Mouse (Mus musculus) intestine, embryonic 15.5 days (tissue): Measurements from ENCODE around the gene Col5a1. TPM values are rescaled to one million over a fixed set of nuclear protein-coding genes. Genes with fewer than 3 reads are reported as not detected.

Experiments used
- ATAC-seq: fragments of 200-750 bp; cut with Nextera tagmentation; 2 replicates; pipeline ENCODE4 v1.8.0; 2017; ENCODE audit warnings: moderate TSS enrichment, moderate library complexity
- H3K27ac ChIP-seq: fragments of 300-500 bp; sonication (generic); 2 replicates; pipeline ENCODE4 v1.5.1; 2015; ENCODE audit warnings: mild to moderate bottlenecking, inconsistent platforms
- H3K27me3 ChIP-seq: fragments of 300-500 bp; sonication (generic); replicated peaks from 2 replicates; pipeline ENCODE4 v1.6.1; 2015; ENCODE audit warnings: inconsistent platforms
- H3K36me3 ChIP-seq: fragments of 300-500 bp; sonication (generic); 2 replicates; pipeline ENCODE4 v1.6.1; 2015; ENCODE audit warnings: inconsistent platforms
- H3K4me1 ChIP-seq: fragments of 300-500 bp; sonication (generic); replicated peaks from 2 replicates; pipeline ENCODE4 v1.6.1; 2015; ENCODE audit warnings: inconsistent platforms
- H3K4me2 ChIP-seq: fragments of 300-500 bp; sonication (generic); replicated peaks from 2 replicates; pipeline ENCODE4 v1.6.1; 2015; ENCODE audit warnings: mild to moderate bottlenecking, inconsistent platforms
- H3K4me3 ChIP-seq: fragments of 300-500 bp; sonication (generic); replicated peaks from 2 replicates; pipeline ENCODE4 v1.5.1; 2015; ENCODE audit warnings: inconsistent platforms
- H3K9ac ChIP-seq: fragments of 300-500 bp; sonication (generic); 2 replicates; pipeline ENCODE4 v1.6.1; 2015; ENCODE audit warnings: inconsistent platforms
- H3K9me3 ChIP-seq: fragments of 300-500 bp; sonication (generic); 2 replicates; pipeline ENCODE4 v1.6.1; 2016; ENCODE audit warnings: inconsistent platforms
- WGBS: fragments of 180-500 bp; shearing (Covaris S2); methylation state at CpG from one replicate; pipeline ENCODE4 v1.1.7; 2015; 5-methylcytosine and 5-hydroxymethylcytosine counted together
- polyA plus RNA-seq: library from polyadenylated mRNA; unstranded; fragments of >200 nt; fragmentation: Nextera tagmentation; extraction: Ambion mirVana; gene quantifications from 2 replicates; pipeline ENCODE4 v1.2.1, GENCODE M21; 2015

Col5a1 gene
- polyA plus RNA-seq, 1 experiment from 2014 or later = 97.9 TPM

DNA sequence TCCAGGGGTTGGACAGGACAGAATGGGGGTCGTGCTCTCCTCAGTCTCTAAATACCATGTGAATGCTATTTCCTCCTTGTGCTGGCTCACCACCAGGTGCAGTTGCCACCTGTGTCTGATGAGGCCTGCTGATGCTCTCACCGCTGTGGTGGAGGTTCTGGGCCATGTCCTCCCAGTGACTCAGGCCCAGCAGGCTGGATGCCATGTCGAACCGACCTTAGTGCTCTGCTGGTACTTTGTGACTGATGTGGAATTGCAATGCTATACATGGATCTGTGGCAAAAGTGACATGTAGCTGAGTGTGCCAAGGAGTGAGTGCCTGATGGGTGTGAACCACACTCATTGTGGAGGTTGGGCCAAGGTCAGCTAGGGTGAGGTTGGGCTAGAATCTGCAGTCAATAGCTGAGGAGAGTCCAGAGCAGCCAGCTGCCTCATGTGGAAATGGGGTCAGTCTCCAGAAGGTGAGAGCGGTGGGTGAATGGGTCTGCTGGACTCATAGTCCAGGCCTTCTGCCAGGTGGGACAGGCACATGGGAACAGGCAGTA lies 44.3 kb downstream of the Col5a1 start:
- Histone ChIP-seq H3K36me3 (0 out of 2 replicates have a peak, but pooled peaks cover 3% of the 10 kb centered on the region), H3K4me1 (peaks cover 47% of the 10 kb centered on the region), H3K27me3 (no peaks in the 10 kb centered on the region), H3K27ac (peak overlapping the region; percentile 22; the same call in 1 of the 2 replicates), H3K4me3 (no peak overlapping the region), H3K9ac (no peak overlapping the region), H3K4me2 (no peak overlapping the region), H3K9me3 (no peaks in the 10 kb centered on the region)
- 84% methylated on average over 5 of the region's 5 CpGs for WGBS
- ATAC-seq = no peak

DNA sequence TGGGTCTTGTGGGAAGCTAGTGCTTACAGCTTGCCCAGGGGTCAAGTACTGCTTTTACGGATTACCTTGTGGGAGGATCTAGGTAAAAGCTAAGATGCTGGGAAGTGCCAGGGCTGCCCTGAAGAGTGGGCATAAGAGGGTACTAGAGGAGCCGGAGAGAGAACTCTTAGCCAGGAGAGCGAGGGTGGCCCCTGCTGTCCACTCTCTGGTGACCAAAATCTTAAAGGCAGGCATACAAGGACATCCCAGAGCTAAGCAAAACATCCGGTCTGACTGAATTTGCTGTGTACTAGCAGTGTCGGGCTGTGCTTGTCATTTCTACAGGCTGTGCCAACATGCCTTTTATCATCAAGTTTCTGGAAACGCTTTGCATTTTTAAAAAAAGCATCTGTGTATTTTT lies 44.9 kb downstream of the Col5a1 start:
- Histone ChIP-seq H3K4me3 (no peak overlapping the region), H3K4me1 (peaks cover 53% of the 10 kb centered on the region), H3K27ac (peak overlapping the region; percentile 22; the same call in 1 of the 2 replicates), H3K9me3 (no peaks in the 10 kb centered on the region), H3K27me3 (no peaks in the 10 kb centered on the region), H3K9ac (no peak overlapping the region), H3K36me3 (0 out of 2 replicates have a peak, but pooled peaks cover 3% of the 10 kb centered on the region), H3K4me2 (no peak overlapping the region)
- WGBS = 61% methylated on average over 6 of the region's 6 CpGs
- no peak for ATAC-seq

DNA sequence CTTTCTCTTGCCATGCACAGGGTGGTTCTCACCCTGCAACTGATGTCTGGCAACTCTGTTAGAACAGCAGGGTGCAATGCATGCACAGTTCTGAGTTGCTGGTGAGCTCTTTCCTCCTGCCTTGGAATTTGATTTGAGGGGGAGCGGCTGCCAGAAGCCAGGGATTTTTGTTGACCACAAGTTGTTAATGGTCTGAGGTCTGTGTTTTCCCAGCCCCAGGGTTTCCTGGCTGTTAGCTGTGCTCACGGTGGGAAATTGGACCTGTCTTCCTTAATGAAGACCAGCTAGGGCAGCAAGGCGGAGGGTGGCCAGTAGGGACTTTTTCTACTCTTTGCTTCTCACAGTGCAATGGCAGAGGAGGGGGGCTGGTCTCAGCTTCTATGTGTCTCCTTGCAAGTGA lies 45.7 kb downstream of the Col5a1 start:
- no peaks in the 10 kb centered on the region for H3K9me3 ChIP-seq
- H3K27me3 ChIP-seq = no peaks in the 10 kb centered on the region
- H3K4me2 ChIP-seq = no peak overlapping the region
- no peak overlapping the region for H3K9ac ChIP-seq
- 0 out of 2 replicates have a peak, but pooled peaks cover 3% of the 10 kb centered on the region for H3K36me3 ChIP-seq
- no peak overlapping the region for H3K4me3 ChIP-seq
- H3K4me1 ChIP-seq = peaks cover 61% of the 10 kb centered on the region
- WGBS = 32% methylated on average over 3 of the region's 3 CpGs
- H3K27ac ChIP-seq = peak overlapping the region; percentile 60
- no peak for ATAC-seq

DNA sequence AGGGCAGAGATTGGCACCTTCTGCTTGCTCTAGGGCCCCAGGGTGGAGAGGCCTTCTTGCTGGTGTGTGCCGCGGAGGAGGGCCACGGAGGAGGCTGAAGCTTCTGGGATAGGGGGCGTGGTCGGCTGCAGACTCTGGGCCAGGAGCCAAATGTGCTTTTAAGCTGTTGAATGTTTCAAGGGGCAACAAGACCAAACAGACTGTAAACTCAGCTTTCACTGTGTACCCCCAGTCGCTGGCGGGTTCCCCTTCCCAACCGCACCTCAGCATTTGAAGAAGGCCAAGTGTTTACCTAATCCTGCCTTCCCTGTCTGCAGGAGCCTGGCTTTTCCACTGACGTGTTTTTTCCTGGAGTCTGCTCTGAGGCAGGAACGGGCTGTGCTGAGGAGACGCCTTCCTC lies 48.0 kb downstream of the Col5a1 start:
- H3K4me1 ChIP-seq = peaks cover 63% of the 10 kb centered on the region
- peaks cover 3% of the 10 kb centered on the region; the same call in 1 of the 2 replicates for H3K36me3 ChIP-seq
- ATAC-seq = peak; percentile 81
- no peaks in the 10 kb centered on the region for H3K9me3 ChIP-seq
- H3K9ac ChIP-seq = no peak overlapping the region
- no peak overlapping the region for H3K4me2 ChIP-seq
- H3K4me3 ChIP-seq = no peak overlapping the region
- peak overlapping the region; percentile 86 for H3K27ac ChIP-seq
- H3K27me3 ChIP-seq = no peaks in the 10 kb centered on the region
- WGBS = 16% methylated on average over 11 of the region's 11 CpGs

DNA sequence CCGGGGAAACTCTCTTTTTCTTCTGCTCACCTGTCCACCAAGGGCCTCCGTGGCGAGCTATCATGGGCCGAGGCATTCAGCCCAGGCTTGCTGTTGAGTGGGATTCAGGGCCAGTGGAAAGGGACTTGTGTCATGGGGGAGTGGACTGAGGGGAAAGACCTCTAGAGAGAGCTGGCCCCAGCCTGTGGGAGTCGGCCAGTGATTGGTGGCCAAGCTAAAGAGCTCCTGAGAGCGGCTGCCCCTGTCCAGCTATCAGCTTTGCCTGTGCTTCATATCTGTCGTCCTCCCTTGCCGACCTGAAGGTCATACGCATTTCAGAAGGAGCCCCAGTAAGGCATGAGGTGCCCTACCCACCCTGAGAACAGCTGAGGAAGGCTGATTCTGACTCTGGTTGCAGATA lies 48.6 kb downstream of the Col5a1 start:
- no peak; the same call in 1 of the 2 replicates for ATAC-seq
- Histone ChIP-seq H3K27me3 (no peaks in the 10 kb centered on the region), H3K36me3 (peaks cover 3% of the 10 kb centered on the region; the same call in 1 of the 2 replicates), H3K9ac (no peak overlapping the region), H3K4me3 (no peak overlapping the region), H3K9me3 (no peaks in the 10 kb centered on the region), H3K27ac (peak overlapping the region; percentile 86), H3K4me1 (peaks cover 63% of the 10 kb centered on the region), H3K4me2 (no peak overlapping the region)
- whole genome bisulfite sequencing = 57% methylated on average over 9 of the region's 9 CpGs

DNA sequence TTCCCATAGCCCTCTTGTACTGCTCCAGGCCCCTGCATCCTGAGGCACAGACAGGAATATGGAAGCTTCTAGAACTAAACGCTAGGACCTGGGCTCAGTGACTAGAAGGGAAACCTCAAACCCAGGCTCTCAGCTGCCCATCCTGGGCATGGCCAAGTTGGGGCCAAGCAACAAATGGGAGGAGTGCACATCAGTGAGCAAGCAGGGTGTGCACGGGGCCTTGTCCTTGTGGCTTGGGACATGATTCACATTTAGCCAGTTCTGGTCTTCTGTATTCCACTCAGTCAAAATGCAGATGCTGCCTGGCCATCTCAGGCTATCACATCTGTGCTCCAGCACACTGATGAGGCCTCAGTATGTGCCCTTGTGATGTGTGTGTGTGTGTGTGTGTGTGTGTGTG lies 49.2 kb downstream of the Col5a1 start:
- Histone ChIP-seq H3K4me1 (peaks cover 59% of the 10 kb centered on the region), H3K27ac (peak overlapping the region; percentile 86), H3K4me2 (no peak overlapping the region), H3K9ac (no peak overlapping the region), H3K36me3 (peaks cover 3% of the 10 kb centered on the region; the same call in 1 of the 2 replicates), H3K27me3 (no peaks in the 10 kb centered on the region), H3K4me3 (no peak overlapping the region), H3K9me3 (no peaks in the 10 kb centered on the region)
- ATAC-seq = no peak
- WGBS = 80% methylated on average over 2 of the region's 2 CpGs

DNA sequence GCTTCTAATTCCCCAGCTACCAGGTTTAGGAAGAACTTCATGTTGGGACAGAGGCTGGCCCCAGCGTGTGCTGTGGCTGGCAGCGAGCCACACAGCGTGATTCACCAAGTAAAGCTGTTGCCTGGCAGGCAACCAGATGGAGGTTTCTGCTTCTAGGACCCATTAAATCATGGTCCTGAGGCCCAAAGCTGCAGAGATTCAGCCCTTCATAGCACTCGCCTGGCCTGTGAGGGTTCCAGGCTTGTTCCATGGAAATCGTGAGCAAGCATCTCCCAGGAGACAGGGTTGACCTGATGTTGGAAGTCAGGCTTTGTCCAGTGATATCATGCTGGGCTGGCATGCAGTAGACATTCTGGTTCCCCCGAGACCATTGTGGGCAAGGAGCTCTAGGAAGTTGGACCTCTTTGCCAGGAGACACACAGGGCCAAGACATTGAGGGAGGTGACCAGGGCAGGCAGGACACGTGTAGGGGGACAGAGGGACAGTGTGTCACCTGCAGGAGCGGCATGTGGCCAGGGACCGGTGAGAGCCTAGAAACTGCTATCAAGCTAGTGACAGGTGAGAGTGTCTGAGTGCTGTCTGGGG lies 50.5 kb downstream of the Col5a1 start:
- WGBS = 60% methylated on average over 9 of the region's 9 CpGs
- H3K27ac ChIP-seq = peak overlapping the region; percentile 63
- no peak for ATAC-seq

DNA sequence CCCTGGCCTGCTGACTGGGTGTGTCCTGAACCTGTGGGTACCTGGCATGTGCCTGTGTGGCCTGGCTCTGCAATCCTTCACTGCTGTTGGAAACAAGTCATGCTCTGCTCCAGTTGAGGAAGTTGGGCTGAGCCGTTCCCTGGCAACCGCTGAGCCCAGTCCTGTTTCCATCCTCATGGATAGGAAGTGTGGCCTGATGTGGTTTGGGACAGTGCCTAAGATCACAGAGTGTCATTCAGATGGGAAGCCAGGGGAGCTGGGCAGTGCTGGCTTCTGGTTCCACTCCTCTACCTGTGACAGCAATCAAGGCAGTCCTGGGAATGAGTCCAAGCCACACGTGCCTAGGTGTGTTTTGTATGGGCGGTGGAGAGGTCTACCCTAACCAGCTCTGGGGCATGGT lies 53.2 kb downstream of the Col5a1 start:
- peaks cover 3% of the 10 kb centered on the region for H3K36me3 ChIP-seq

More for the DNA sequence above, 50.5 kb downstream of the Col5a1 start:
- no peaks in the 10 kb centered on the region for H3K27me3 ChIP-seq
- H3K36me3 ChIP-seq = peaks cover 3% of the 10 kb centered on the region; the same call in 1 of the 2 replicates
- no peak overlapping the region for H3K4me3 ChIP-seq
- H3K4me2 ChIP-seq = no peak overlapping the region
- H3K9me3 ChIP-seq = no peaks in the 10 kb centered on the region
- H3K4me1 ChIP-seq = peaks cover 52% of the 10 kb centered on the region
- no peak overlapping the region for H3K9ac ChIP-seq

DNA sequence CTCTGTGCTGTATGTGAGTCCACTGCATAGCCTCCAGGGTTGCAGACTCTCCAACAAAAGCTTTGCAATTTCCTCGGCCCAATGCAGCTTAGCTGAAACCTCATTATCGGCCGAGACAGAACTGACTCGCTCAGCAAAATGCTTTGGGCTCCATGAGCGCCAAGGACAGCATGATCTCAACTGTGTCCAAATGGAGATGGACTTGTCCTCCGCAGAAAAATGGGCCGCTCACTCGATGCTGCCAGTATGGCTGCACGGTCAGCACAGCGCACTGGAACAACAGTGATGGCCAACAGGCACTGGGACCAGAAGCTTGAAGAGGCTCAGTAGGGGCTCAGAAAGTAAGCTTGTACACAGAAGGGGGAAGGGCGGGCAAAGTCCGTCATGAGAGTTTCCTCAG lies 53.9 kb downstream of the Col5a1 start:
- Histone ChIP-seq H3K9ac (no peak overlapping the region), H3K4me2 (no peak overlapping the region), H3K4me3 (no peak overlapping the region), H3K36me3 (peaks cover 3% of the 10 kb centered on the region), H3K9me3 (no peaks in the 10 kb centered on the region), H3K4me1 (peaks cover 25% of the 10 kb centered on the region), H3K27ac (no peak overlapping the region), H3K27me3 (no peaks in the 10 kb centered on the region)
- ATAC-seq = no peak
- 84% methylated on average over 12 of the region's 12 CpGs for WGBS

More for the DNA sequence above, 53.2 kb downstream of the Col5a1 start:
- Histone ChIP-seq H3K4me1 (peaks cover 32% of the 10 kb centered on the region), H3K4me2 (no peak overlapping the region), H3K27ac (no peak overlapping the region), H3K9ac (no peak overlapping the region), H3K27me3 (no peaks in the 10 kb centered on the region), H3K4me3 (no peak overlapping the region), H3K9me3 (no peaks in the 10 kb centered on the region)
- ATAC-seq = no peak
- WGBS = 86% methylated on average over 4 of the region's 4 CpGs

DNA sequence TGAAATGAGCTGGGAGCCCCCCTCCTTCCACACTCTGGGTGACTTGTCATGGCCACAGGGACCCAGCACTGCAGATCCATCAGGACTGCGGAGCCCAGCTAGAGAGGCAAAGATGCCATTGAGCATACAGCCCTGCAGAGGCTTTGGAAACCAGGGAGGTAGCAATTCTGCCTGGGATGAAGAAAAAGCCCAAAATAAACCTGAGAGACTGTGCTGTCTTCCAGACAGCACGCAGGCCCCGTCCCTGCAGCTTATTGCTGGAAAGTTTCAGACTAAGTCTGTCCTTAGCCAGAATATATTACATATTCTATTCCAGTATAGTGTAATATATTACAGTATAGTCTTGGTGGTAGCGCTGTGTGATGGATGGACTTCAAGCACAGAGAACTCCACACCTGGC lies 61.0 kb downstream of the Col5a1 start:
- Histone ChIP-seq H3K36me3 (peaks cover 10% of the 10 kb centered on the region; the same call in 1 of the 2 replicates), H3K4me3 (no peak overlapping the region), H3K4me1 (0 out of 2 replicates have a peak, but pooled peaks cover 4% of the 10 kb centered on the region), H3K27ac (0 out of 2 replicates have a peak overlapping the region, but pooled peaks have one; percentile 24), H3K9ac (no peak overlapping the region), H3K4me2 (no peak overlapping the region), H3K9me3 (no peaks in the 10 kb centered on the region), H3K27me3 (no peaks in the 10 kb centered on the region)
- ATAC-seq = no peak
- 69% methylated on average over 4 of the region's 4 CpGs for WGBS

DNA sequence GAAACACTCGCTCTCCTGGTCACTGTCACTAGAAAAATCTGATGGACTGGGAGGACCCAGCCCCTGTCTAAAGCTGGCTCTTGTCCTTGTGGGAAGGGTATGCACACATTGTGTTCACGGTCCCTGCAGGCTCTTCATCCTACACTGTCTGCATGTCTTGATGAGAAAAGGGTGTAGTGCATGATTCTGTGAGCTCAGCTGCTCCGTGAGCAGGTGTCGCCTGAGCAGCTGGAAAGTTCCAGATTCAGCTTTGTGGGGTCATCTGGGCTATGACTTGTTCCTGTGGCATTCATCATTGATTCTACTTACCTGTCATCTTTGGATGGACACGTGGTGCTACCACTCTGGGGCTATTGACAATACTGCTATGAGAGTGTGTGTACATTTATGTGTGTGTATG lies 61.7 kb downstream of the Col5a1 start:
- no peaks in the 10 kb centered on the region for H3K27me3 ChIP-seq
- H3K4me1 ChIP-seq = 0 out of 2 replicates have a peak, but pooled peaks cover 4% of the 10 kb centered on the region
- peaks cover 11% of the 10 kb centered on the region; the same call in 1 of the 2 replicates for H3K36me3 ChIP-seq
- no peaks in the 10 kb centered on the region for H3K9me3 ChIP-seq
- no peak overlapping the region for H3K9ac ChIP-seq
- H3K4me3 ChIP-seq = no peak overlapping the region
- H3K27ac ChIP-seq = no peak overlapping the region
- no peak overlapping the region for H3K4me2 ChIP-seq
- WGBS = 84% methylated on average over 5 of the region's 5 CpGs
- no peak for ATAC-seq

DNA sequence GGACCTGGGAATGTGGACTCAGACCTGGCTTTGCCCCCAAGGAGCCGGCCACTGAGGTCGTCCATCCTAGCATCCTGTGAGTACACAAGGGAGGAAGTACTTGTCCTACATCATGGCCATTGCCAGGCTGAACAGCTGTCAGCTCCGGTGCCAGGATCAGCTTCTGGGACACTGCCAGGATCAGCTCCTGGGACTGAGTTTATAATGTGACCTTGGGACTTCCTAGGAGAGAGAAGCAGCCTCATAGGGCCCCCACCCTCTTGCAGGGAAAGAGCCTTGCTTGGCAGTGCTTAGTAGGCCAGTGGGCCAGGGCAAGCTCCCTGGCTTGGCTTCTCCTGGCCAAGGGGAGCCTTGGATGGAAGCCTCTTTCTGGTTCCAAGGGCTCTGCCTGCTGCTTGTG lies 67.6 kb downstream of the Col5a1 start:
- no peaks in the 10 kb centered on the region for H3K27me3 ChIP-seq
- WGBS = 57% methylated on average over 3 of the region's 3 CpGs
- no peak for ATAC-seq
- peaks cover 11% of the 10 kb centered on the region; the same call in 1 of the 2 replicates for H3K36me3 ChIP-seq
- H3K4me1 ChIP-seq = peaks cover 43% of the 10 kb centered on the region
- no peak overlapping the region for H3K9ac ChIP-seq
- H3K4me2 ChIP-seq = no peak overlapping the region
- peak overlapping the region; percentile 61 for H3K27ac ChIP-seq
- H3K9me3 ChIP-seq = no peaks in the 10 kb centered on the region
- H3K4me3 ChIP-seq = no peak overlapping the region
